ENCODE assay signal across 16 mouse cellular contexts in genomic region chr9:7158605-7159004, GRCm38 (mm10).
"Had no signal": no experiment of that assay in that cellular context is flagged by ENCODE, and none has a peak within 500 bp of the region (broad histone marks: within the 10 kb centered on the region; RNA-seq: fewer than 3 reads in every experiment).

No protein-coding gene starts in this region.

- H3K4me3 ChIP-seq: neural tube, embryonic 13.5 days; neural tube, embryonic 15.5 days; stomach, embryonic 15.5 days had no signal

- H3K27ac ChIP-seq: neural tube, embryonic 13.5 days; neural tube, embryonic 15.5 days; stomach, embryonic 15.5 days; stomach, postnatal 0 days had no signal

- DNase-seq: retina, postnatal 1 day; right cerebral cortex, adult 18-20 months; right cerebral cortex, postnatal 14 days; right cerebral cortex, postnatal 25 days; right cerebral cortex, postnatal 4 days; spleen, adult 18-20 months; thymus, adult 18-20 months; thymus, adult 2 months; thymus, postnatal 14 days; thymus, postnatal 25 days; thymus, postnatal 36 days; thymus, postnatal 4 days had no signal

- H3K4me2 ChIP-seq: neural tube, embryonic 13.5 days; neural tube, embryonic 15.5 days; stomach, embryonic 15.5 days had no signal

- H3K4me1 ChIP-seq: neural tube, embryonic 13.5 days; neural tube, embryonic 15.5 days; stomach, embryonic 15.5 days had no signal

- H3K9me3 ChIP-seq: neural tube, embryonic 13.5 days; neural tube, embryonic 15.5 days; stomach, embryonic 15.5 days had no signal

- H3K27me3 ChIP-seq: neural tube, embryonic 13.5 days; neural tube, embryonic 15.5 days; stomach, embryonic 15.5 days had no signal

- H3K9ac ChIP-seq: neural tube, embryonic 13.5 days; neural tube, embryonic 15.5 days; stomach, embryonic 15.5 days had no signal
